Mouse (Mus musculus) neural tube, embryonic 14.5 days (tissue): ENCODE data around the gene Brinp2. TPM values are rescaled to one million over a fixed set of nuclear protein-coding genes. Genes with fewer than 3 reads are reported as not detected.

ENCODE experiments used
- ATAC-seq: fragments of 200-750 bp; cut with Nextera tagmentation; 2 replicates; pipeline ENCODE4 v1.8.0; 2017; ENCODE audit warnings: low read depth, mild to moderate bottlenecking, moderate TSS enrichment, moderate library complexity
- H3K27ac ChIP-seq: fragments of 300-500 bp; sonication (generic); 2 replicates; pipeline ENCODE4 v1.5.1; 2014; ENCODE audit warnings: low read depth, mild to moderate bottlenecking, control low read depth, low read length, moderate library complexity, mixed read lengths
- H3K27me3 ChIP-seq: fragments of 300-500 bp; sonication (generic); 2 replicates; pipeline ENCODE4 v1.6.1; 2014; ENCODE audit warnings: low read length; ENCODE audit not compliant: control insufficient read depth, insufficient read depth
- H3K36me3 ChIP-seq: fragments of 300-500 bp; sonication (generic); 2 replicates; pipeline ENCODE4 v1.6.1; 2014; ENCODE audit warnings: low read length, mixed read lengths; ENCODE audit not compliant: control insufficient read depth, insufficient read depth
- H3K4me1 ChIP-seq: fragments of 300-500 bp; sonication (generic); 2 replicates; pipeline ENCODE4 v1.6.1; 2014; ENCODE audit warnings: low read length; ENCODE audit not compliant: control insufficient read depth, insufficient read depth
- H3K4me2 ChIP-seq: fragments of 300-500 bp; sonication (generic); 2 replicates; pipeline ENCODE4 v1.6.1; 2014; ENCODE audit warnings: mild to moderate bottlenecking, low read depth, low read length, control low read depth
- H3K4me3 ChIP-seq: fragments of 300-500 bp; sonication (generic); 2 replicates; pipeline ENCODE4 v1.5.1; 2014; ENCODE audit warnings: low read depth, low read length, control low read depth, mixed read lengths
- H3K9ac ChIP-seq: fragments of 300-500 bp; sonication (generic); replicated peaks from 2 replicates; pipeline ENCODE4 v1.6.1; 2014; ENCODE audit warnings: low read depth, mild to moderate bottlenecking, control low read depth, low read length, mixed read lengths
- H3K9me3 ChIP-seq: fragments of 300-500 bp; sonication (generic); 2 replicates; pipeline ENCODE4 v1.6.1; 2016; ENCODE audit warnings: low read length; ENCODE audit not compliant: control insufficient read depth
- WGBS: fragments of 180-500 bp; shearing (Covaris S2); extraction: QIAGEN DNeasy Blood & Tissue Kit; methylation state at CpG from one replicate; pipeline ENCODE4 v1.1.7; 2014; 5-methylcytosine and 5-hydroxymethylcytosine counted together
- polyA plus RNA-seq: library from polyadenylated mRNA; unstranded; fragments of >200 nt; fragmentation: Nextera tagmentation; extraction: Ambion mirVana; gene quantifications from 2 replicates; pipeline ENCODE4 v1.2.1, GENCODE M21; 2014

The Brinp2 gene
- polyA plus RNA-seq, 1 experiment from 2014 or later: 25.9 TPM

DNA sequence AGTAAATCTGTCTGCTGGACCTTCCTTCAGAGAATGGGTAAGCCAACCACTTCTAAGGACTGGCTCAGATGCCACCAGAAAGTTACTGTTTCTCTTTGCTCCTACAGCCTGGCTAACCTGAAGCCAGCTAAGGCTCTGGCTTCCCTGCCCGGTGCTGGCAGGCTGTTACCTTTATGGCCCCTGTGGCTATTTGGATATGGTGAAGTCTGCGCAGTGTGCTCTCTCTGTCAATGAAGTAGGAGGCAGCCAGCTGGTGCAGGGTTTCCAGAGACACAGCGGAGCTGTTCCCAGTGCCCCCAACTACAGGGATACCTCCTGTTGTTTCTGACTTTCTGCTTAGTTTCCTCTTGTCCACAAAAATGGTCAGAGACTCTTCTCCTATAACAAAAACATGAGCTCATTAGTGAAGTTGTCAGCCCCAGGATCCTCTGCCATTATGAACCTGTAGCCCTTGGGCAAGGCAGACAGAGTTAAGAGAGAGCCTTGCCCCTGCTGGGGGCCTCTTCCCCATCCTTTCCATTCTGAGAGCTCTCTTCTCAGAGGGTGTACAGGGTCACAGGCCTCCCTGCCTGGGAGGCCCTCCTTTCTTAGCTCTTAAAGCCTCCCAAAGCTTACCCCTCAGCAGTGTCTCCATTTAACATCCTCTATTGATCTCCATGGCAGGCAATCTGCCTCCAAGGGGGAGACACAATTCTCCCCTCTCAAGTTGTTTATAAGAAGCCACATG, 89.7 kb downstream of the Brinp2 start:
- no peak overlapping the region for H3K27ac ChIP-seq
- 12% methylated on average over 3 of the region's 3 CpGs for WGBS
- no peaks in the 10 kb centered on the region for H3K9me3 ChIP-seq
- H3K4me2 ChIP-seq: no peak overlapping the region
- H3K4me3 ChIP-seq: no peak overlapping the region
- ATAC-seq: peak; percentile 58; the same call in 1 of the 2 replicates
- no peaks in the 10 kb centered on the region for H3K27me3 ChIP-seq
- H3K36me3 ChIP-seq: no peaks in the 10 kb centered on the region
- H3K9ac ChIP-seq: no peak overlapping the region
- H3K4me1 ChIP-seq: no peaks in the 10 kb centered on the region

DNA sequence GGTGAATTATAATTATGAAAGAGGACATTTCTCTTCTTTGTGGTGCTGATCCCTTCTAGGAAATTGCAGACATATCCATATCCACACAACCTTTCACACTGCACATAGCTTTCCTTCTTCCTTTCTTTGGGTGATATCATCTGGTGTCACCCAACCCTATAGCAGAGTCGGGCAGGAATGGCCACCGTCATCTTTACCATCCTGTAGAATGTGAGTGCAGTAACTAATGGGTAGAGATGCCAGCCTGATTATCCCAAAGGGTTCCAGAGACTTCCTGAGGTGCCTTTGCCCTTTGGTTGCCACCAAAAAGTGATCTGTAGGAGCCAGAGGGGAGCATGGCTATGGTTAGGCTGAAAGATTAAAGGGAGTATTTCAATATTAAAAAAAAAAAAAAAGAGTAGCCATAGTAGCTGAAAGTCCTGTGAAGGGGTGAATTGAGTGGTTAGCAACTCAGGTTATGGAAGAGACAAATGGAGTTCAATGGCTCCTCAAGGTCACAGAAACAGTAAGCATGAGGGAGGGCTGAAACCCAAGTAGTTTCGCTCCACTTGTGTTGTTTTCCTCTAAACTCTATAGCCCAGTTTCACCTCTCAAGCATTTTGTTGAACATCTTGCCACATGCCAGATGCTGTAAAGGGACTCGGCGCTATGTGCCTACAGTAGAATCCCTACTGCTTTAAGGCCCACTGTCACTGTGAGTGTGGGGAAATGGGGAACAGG, 96.5 kb downstream of the Brinp2 start:
- Histone ChIP-seq H3K9me3 (no peaks in the 10 kb centered on the region), H3K4me2 (no peak overlapping the region), H3K9ac (no peak overlapping the region), H3K4me3 (no peak overlapping the region), H3K4me1 (no peaks in the 10 kb centered on the region), H3K36me3 (no peaks in the 10 kb centered on the region), H3K27me3 (no peaks in the 10 kb centered on the region), H3K27ac (no peak overlapping the region)
- 94% methylated on average over 5 of the region's 5 CpGs for WGBS
- ATAC-seq: no peak

DNA sequence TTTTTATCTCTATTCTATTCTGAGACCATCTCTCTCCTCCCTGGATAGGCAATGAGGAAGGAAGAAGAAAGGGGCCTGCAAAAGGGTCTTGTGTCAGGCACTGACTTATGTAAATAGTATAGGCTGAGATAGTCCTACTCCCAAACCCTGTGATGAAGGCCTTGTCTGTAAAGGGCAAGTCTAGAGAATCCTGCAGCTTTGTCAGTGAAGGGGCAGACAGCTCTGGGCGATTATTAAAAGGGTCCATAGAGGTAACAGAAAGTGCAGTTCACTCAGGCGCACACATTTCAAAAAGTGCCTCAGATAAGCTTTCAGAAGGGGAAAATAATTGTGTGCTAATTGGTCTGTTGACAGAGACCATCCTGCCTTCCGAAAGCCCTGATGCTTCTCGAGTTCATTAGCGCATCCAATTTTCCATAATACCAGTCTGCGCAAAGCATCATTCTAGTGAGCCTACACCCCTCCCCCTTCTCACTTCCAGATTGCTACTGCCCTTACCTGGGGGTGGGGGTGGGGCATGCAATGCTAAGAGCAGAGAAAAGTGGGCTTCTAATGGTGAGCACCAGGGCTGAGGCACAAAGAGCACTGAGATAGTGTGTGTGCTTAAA, 97.3 kb downstream of the Brinp2 start:
- no peak overlapping the region for H3K27ac ChIP-seq
- H3K9ac ChIP-seq: no peak overlapping the region
- no peak overlapping the region for H3K4me3 ChIP-seq
- no peaks in the 10 kb centered on the region for H3K36me3 ChIP-seq
- WGBS: 82% methylated on average over 6 of the region's 6 CpGs
- H3K27me3 ChIP-seq: no peaks in the 10 kb centered on the region
- no peak overlapping the region for H3K4me2 ChIP-seq
- no peak for ATAC-seq
- H3K9me3 ChIP-seq: no peaks in the 10 kb centered on the region
- H3K4me1 ChIP-seq: no peaks in the 10 kb centered on the region

DNA sequence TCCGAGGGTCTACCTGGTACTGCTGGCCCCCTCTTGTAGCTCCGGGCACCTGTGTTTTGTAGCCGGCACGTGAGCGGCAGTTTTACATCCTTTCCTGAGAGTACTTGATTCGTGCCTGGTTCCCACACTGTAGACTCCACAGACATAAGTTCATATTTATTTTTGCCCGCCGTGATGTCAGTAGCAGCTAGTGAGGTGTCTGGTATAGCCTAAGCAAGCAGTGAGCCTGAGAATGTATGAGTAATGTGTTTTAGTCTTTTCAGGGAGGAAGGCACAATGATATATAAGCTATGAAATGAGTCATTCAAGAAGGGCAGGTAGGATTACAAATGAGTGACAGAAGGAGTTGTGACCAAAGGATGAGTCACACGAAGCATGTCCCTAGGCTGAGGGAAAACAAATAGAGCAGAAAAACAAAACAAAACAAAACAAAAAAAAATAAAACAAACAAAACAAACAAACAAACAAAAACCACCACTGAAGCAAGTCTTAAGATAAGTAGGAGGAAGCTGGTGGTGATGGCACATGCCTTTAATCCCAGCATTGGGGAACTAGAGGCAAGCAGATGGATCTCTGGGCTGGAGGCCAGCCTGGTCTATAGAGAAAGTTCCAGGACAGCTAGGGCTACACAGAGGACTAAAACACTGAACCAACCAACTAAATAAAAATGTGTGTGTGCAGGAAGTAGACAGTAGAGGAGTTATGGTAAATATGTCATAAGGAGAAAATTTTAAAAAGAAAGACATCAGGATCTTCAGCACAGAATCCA, 100.0 kb downstream of the Brinp2 start:
- no peaks in the 10 kb centered on the region for H3K27me3 ChIP-seq

DNA sequence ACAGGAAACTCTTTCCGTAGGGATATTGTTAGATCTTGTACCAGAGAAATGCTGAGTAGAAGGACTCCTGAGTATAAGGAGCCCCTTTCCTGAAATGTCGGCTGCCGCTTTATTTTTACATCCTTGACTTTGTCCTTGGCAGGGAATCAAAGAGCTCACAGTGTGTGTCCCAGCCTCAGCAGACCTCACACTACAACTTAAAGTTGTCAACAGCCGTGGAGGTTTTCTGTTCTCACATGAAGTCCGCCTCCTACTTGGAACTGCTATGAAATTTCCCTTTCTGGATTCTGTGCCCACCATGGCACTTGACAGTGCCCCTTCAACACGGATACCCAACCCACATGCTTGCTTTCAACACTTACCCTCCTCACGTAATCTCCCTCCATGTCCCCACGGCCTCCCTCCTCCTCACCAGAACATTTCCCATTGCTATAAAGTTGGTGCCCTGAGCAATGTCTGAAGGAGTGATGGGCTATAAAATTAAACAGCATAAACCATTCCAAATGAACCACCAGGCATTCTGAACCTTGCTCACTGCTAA, 103.4 kb downstream of the Brinp2 start:
- Histone ChIP-seq H3K9ac (no peak overlapping the region), H3K4me3 (no peak overlapping the region), H3K27me3 (no peaks in the 10 kb centered on the region), H3K36me3 (peaks cover 5% of the 10 kb centered on the region; the same call in 1 of the 2 replicates), H3K27ac (no peak overlapping the region), H3K9me3 (no peaks in the 10 kb centered on the region), H3K4me1 (no peaks in the 10 kb centered on the region), H3K4me2 (no peak overlapping the region)
- ATAC-seq: no peak
- WGBS: 77% methylated on average over 8 of the region's 8 CpGs

More for the DNA sequence above, 100.0 kb downstream of the Brinp2 start:
- H3K4me3 ChIP-seq: no peak overlapping the region
- H3K9ac ChIP-seq: no peak overlapping the region
- H3K9me3 ChIP-seq: no peaks in the 10 kb centered on the region
- no peaks in the 10 kb centered on the region for H3K4me1 ChIP-seq
- no peak for ATAC-seq
- H3K4me2 ChIP-seq: no peak overlapping the region
- H3K27ac ChIP-seq: no peak overlapping the region
- no peaks in the 10 kb centered on the region for H3K36me3 ChIP-seq
- WGBS: 92% methylated on average over 9 of the region's 9 CpGs

DNA sequence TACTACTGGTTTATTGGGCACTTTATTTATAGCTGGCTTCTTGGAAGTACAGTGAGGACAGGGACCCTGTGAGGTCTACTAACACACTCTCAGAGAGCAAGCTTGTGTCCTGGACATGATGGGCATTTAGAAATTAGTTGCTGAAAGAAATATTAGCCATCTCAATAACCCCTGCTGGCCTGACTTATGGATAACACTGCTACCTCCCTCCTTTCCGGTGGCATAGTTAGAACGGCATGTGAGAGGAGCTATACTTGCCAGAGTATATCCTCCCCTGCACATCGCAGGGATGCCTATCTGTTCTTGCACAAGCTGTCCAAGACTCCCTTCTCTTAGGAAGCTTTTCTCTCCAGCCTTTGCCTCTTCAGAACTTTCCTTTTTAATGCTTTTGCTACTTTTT, 107.9 kb downstream of the Brinp2 start:
- no peak overlapping the region for H3K27ac ChIP-seq
- H3K27me3 ChIP-seq: no peaks in the 10 kb centered on the region
- H3K4me2 ChIP-seq: no peak overlapping the region
- no peaks in the 10 kb centered on the region for H3K9me3 ChIP-seq
- H3K9ac ChIP-seq: no peak overlapping the region
- ATAC-seq: no peak
- 93% methylated on average over 3 of the region's 3 CpGs for WGBS
- no peaks in the 10 kb centered on the region for H3K4me1 ChIP-seq
- no peak overlapping the region for H3K4me3 ChIP-seq
- H3K36me3 ChIP-seq: peaks cover 5% of the 10 kb centered on the region; the same call in 1 of the 2 replicates

DNA sequence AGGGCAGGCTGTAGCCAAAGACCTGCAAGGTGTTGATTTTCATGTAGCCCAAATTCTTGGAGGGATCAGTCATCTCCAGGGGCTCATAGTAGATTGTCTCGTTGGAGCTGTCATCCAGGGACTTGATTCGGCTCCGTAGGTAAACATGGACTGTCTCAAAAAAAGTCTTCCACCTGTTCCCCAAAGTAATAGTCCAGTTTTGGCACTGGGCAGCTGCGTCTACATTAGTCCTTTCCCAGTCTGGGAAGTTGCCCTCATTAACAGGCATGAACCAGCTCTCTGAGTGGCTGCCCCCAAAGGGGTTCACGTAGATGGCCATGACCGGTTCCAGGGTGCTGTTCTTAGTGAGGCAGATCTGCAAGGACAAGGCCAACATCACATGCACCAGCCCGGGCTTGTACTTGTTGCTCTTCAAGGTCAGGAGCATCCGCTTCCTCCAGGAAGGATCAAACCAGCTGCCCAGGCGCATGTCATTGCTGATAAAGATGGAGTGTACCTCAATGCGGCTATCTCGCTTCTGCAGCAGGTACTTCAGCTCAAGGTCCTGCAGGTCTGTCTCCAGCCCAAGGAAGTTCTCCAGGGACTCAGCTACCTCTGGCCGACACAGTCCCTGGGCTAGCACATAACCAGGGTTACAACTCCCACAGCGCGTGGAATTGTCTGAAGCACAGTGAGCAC, 109.5 kb downstream of the Brinp2 start:
- no peaks in the 10 kb centered on the region for H3K4me1 ChIP-seq
- ATAC-seq: no peak
- WGBS: 97% methylated on average over 14 of the region's 14 CpGs
- H3K4me2 ChIP-seq: no peak overlapping the region
- H3K9ac ChIP-seq: no peak overlapping the region
- H3K27me3 ChIP-seq: no peaks in the 10 kb centered on the region
- no peaks in the 10 kb centered on the region for H3K9me3 ChIP-seq
- no peak overlapping the region for H3K4me3 ChIP-seq
- H3K27ac ChIP-seq: no peak overlapping the region
- peaks cover 5% of the 10 kb centered on the region; the same call in 1 of the 2 replicates for H3K36me3 ChIP-seq

DNA sequence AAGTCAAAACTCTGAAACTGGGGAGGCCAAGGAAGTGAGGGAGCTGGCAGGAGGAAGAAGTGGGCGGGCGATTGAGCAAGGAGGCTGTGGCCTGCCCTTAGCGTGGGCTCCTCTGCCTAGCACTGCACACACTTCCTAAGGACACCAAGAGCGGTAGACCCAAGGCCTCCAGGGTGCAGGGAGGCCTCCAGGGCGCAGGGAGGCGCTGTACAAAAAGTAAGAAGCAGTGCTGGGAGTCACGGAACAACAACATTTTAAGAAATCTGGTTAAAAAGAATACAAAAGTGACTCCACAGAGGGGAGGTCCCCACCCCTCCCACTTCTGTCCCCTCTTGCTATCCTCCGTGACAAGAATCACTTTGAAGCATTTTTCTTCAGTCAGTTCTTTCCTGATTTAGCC, 110.6 kb downstream of the Brinp2 start:
- Histone ChIP-seq H3K9me3 (no peaks in the 10 kb centered on the region), H3K27ac (no peak overlapping the region), H3K9ac (no peak overlapping the region), H3K4me2 (no peak overlapping the region), H3K4me3 (no peak overlapping the region), H3K27me3 (no peaks in the 10 kb centered on the region), H3K36me3 (peaks cover 5% of the 10 kb centered on the region; the same call in 1 of the 2 replicates), H3K4me1 (no peaks in the 10 kb centered on the region)
- WGBS: 88% methylated on average over 8 of the region's 8 CpGs
- no peak for ATAC-seq
